Mouse (Mus musculus): ENCODE measurements at regions not wholly inside any gene's neighbourhood (a gene's known extent, or its start where the extent isn't known, plus 50 kb on each side); places are given as distances from the start of the nearest gene placed in this dataset.
A peak's percentile ranks its signal among the peaks of the same experiment; 100 is the strongest.

DNA sequence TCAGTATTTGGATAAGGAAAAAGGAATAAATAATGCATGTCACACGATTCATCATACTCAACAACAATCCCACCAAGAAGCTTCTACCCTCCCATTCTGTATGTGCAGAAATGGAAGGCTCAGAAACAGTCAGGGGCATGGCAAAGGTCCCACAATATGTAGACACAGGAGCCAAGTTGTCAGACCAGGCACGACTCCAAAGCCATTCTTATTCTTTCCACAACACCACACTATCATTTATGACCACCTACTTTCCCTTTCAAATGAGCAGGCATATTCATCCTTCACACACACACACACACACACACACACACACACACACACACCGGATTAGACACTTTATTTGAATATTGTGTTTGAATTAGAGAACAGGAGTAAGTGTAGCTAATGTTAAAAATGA, 232.0 kb downstream of the Rab28 start:
- no peak for DNase-seq

DNA sequence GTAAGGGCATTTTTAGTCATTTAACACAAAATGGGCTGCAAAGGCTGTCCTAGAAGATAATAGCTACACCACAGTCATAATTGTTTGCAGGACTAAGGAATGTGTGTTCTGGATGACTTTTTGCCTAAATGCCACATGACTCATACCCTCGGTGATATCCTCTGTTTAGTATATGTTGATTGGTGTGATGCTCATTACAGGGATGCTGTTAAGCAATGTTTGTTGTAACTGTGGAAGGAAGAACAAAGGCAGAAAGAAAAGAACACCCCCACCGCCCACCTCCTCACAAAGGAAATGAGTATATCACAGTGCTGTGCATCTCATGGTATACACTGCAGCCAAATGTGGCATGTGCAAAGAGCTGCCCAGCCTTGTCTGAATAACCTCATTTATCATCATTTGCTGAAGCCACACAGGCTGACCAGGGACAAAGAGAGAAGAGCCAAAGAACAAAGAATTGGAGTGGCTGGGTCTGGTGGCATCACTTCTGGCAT, 262.4 kb downstream of the Rab28 start:
- DNase-seq = no peak

DNA sequence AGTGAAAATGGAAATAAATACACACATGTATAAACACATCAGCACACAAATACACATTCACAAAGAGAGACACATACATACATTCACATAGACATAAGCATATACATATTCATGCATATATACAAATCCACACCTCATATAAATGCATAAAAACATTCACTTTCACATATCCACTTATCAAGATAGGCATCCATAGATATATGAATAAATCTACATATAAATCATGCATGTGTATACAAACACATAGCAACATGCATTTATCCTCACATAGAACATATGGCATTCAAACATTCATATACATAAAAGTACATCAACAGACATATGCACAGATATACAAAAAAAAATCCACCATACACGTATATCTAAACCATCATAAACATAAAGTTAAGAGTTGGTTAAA, 266.9 kb downstream of the Rab28 start:
- no peak for DNase-seq

DNA sequence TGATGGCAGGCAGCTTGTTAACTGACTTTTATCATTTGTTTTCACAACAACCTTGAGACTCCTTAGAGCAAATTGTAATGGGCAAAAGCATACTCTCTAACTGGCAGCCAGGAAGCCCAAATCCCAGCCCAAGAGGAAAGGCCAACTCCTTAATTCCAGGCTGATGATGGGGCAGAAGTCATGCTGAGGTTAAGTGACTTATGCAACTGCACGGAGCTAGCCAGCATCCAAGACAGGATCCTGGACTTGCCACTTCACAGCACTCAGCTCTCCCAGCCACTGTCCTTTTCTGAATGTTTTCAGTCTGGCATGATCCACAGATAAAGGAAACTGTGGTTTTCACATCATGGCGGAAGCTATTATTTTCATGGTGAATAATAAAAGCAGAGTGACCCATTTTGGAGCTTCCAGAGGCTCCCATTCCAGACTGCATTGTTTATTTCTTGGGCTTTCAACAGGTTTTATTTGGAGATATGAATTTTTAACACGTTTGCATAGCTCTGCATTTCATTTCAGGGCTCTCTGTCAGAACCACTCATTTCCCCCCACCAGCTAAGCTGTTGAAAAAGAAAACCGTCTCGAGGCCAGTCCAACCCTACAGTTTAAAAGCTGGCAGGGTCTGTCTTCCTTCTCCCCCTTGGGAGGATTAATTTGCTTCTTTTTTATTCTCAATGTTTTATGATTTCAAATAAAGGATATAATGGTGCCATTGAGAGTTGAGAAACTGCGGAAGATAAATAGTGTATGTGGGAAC, 288.7 kb downstream of the Rab28 start:
- no peak for DNase-seq

DNA sequence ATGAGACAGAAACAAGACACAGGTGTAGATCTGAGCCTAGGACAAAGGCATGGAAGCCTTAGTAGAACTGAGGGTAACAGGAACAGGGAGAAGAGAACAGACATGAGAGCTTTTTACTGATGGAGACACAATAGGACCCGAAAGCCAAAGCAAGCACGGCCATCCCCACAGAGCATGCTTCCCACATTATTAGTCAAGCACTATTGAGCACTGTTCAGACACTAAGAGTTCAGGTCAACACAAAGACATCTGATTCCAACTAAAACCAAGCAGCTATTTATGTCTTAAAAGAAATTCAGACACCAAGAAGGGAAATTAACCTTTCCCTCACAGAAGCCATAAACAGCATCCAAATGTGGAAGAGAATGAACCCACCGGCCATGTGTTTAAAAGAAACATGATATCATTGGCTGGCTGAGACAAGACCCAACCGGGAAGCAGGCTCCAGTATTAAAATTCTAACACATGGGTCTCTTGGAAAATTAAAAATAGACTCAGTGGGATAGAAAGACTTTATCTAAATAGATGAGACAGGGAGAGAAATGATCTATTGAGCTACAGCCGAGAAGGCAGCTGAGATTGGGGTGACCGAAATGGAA, 298.8 kb downstream of the Rab28 start:
- DNase-seq = no peak

DNA sequence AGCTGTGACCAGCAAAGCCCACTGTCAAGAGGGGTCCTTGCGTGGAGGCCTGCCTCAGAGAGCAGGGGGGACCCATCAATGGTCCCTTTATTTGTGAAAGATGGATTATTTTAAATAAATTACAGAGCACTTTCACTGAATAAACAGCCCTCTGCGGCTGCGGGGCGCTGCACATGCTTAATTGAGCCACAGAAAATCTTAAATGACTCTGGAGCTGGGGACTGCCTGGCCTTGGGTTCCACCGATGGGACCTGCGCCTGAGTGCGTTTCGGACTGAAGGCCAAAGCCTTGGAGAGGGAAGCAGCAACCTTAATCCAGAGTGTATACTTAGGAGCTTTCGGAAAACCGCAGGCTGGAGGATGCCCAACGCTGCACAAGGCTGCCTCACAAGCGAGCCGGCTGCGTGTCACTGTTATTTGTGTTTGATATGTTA, 315.1 kb downstream of the Rab28 start:
- DNase-seq = no peak

DNA sequence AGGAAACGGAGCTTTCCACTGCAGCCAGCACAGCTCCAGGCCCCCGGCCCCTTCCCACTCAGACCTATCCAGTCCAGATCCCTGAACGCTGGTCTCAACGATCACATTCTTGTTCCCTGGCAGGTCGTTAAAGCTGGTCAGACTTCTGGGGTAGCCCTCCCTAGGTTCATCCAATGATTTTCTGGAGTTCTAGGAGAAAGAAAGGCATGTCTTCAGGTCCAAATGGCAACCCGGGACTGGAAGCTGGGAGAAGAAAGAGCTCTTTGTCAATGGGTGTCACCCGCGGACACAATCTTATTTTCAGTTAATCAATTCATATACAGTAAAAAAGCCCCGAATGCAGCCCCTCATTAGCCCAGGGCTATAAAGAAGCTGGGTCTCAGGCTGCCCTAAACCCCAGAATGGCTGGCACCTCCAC, 315.8 kb downstream of the Rab28 start:
- DNase-seq = no peak

DNA sequence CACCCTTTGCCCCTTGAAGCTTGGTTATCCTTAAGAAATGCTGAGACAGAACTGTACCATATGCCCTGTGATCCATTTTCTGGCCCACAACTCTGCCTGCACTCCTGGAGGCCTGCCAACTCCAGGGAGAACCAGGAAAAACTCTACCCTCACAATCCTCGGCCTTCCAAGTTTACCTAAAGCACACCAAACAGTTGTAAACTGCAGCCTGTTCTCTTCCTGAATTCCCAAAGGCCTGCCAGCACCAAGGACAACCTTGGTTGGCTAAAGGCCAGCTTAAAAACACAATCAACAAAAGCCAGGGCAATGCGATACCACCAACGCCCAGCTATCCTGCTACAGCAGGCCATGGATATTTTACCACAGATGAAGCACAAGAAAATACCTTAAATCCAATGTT, 334.5 kb downstream of the Rab28 start:
- no peak for DNase-seq

DNA sequence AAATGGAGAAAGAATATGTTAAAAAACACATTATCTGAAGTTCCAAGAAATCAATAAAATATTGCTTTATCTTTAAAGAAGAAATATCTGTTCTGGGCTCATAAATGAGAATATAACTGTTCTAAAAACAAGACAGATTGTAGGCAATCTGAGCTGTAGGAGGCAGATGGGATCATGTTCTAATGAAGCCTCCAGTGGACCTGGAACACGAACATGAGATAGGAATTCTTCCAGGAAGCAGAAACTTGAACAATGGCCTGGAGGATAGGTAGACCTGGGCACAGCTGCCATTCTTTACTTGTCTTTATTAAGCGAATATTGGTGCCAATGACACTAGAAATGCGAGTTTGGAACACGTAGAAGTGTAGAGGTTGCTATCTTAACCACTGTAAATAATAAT, 336.5 kb downstream of the Rab28 start:
- no peak for DNase-seq

DNA sequence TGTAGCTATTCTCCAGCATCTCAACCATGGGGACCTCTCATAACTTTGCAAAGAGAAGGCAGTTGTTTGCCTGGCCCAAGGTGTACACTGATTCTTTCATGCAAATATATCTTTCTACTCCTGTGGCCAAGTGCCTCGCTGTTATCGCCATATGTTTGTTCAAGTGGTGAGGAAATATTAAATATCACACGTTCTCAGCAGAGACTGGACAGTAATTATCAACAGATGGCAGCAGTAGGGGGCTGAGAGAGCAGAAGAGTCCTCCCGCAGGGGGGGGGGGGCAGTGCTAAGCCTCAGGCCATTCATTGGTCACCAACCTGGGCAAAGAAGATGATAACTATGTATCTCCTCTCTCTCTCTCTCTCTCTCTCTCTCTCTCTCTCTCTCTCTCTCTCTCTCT, 337.6 kb downstream of the Rab28 start:
- no peak for DNase-seq

DNA sequence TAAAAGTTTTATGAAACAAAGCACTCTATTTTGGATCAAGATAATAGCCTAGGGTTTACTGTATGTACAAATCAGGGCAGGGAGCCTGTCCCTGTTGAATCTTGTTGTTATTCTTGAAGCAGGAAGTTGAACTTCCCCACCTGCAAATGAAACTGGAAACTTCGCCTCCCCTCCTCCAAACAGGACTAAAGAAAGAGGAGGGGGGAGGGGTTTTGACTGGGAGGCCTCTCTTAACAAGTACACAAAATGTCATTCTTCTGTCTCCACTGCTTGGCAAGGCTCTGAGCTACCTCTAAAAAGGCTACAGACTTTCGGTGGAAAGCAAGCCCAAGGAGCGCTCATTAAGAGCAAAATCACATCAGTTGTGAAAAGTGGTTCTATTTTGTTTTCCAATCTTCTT, 338.1 kb downstream of the Rab28 start:
- DNase-seq = no peak

DNA sequence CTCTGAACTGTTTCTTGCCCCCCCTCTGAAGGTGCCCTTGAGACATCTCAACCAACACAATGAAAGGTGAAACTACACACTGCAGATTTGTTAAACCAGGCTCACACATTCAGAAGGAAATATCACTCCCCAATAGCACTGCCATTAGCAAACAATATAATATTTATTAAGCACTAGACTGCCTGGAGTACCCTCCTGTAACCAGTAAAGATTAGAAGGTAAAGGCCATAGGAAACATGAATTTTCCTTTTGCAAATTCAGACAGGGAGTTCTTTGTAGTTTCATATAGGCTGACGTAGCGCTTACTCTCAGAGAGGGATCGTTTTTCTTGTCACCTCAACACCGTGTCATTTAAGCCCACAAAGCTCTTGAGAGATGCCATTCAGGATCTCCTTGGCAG, 342.1 kb downstream of the Rab28 start:
- no peak for DNase-seq

DNA sequence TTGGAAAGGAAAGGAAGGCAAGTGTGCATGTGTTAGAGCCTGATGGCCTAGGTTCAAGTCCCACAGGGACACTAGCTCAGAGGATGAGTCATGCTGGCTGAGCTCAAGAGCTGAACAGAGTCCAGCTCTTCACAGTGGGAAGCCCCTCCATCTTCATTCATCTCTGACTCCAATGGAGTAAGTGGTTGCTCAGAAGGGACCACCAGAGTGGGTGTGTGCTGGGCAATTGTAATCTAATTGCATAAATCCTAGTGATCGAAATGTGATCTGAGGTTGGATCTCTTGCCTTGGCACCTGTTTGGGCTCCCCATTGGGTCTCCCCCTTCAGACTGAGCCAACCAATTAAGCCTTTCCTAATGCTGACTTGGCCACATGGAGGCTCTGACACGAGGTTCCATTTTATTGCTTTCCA, 359.5 kb downstream of the Rab28 start:
- no peak for DNase-seq

DNA sequence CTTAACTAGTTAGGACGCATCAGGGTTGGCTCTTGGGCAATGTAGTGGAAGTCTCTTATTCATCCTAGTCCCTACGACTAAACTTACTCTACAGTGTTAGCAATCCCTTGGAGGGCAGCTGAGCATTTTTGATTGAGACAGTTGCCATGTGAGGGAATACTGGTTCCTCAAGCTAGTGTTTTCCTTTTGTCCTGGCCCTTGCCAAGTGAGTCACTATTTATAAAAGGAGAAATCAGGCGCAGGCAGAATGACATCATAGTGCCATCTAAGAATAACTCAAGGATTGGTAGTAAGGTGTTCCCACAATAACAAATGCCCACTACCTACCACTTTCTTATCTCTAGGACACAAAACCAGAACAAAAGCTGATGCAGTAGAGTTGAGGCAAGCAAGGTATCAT, 360.5 kb downstream of the Rab28 start:
- DNase-seq = no peak

DNA sequence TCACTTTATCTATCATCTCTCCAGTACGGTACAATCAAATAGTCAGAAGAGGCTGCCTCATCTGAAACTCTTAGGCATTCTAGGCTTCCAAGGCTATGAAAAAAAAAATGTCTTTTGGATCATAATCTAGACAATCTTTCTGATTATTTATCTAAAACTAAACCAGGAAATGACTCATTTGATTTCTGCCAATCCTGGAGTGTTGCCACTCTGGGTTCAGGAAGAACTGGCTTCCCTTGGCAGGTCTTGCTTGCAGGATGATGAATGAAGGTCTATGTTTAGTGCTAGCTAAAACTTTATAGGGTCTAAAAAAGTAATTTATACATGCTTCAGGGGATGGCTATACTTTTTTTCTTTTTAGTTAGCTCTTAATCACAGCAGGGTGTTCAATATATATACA, 367.4 kb downstream of the Rab28 start:
- DNase-seq = peak; percentile 17

DNA sequence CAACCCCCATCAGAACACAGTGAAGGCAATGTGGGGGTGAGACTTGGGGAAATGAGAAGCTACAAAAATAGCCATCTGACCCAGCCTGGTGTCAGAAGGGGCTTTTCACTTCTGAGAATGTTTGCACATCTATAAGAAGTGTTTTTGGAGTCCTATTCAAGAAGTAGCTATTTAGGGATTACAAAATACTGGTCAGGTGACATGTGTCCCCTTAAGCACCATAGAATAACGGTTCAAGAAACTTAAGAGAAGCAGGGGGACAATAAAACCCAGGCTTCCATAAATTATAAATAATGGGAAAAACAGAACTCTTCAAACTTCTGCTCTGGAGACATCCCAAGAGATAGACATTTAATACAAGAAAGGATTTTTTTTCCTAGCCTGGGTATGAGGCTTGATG, 411.5 kb downstream of the Rab28 start:
- DNase-seq = no peak

DNA sequence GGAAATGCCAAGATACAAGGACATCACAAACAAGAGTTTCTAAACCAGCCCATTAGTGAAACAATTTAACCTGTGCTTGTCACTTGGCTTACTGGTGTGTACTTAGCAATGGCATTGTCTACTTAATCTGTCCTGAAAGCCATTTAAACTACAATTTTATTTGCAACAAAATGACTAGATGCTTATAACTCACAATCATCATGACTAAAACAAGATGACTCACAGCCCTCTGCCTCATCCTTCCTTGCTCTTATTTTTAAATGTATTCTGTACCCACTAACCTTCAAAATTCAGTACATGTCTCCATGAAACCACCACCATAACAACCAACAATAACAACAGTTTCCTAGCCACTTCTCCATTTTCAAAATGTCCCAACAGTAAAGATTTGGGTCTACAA, 441.2 kb downstream of the Rab28 start:
- no peak for DNase-seq

DNA sequence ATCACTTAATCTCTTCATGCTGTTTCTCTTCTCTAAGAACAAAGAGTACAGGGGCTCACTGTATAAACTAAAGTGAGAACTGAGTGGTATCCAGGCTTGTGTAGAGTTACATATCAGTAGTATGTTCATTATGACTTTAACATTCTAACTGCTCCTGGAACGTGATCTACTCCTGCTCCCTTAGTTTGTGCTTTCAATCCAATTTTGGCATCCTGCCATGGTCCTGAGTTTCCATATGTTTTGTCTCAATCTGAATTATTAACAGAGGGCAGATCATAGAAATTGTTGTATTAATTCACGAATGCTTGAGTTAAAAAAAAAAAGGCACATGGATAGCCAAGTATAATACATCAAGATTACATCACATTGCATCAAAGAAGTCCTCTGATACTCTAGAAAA, 441.6 kb downstream of the Rab28 start:
- no peak for DNase-seq

DNA sequence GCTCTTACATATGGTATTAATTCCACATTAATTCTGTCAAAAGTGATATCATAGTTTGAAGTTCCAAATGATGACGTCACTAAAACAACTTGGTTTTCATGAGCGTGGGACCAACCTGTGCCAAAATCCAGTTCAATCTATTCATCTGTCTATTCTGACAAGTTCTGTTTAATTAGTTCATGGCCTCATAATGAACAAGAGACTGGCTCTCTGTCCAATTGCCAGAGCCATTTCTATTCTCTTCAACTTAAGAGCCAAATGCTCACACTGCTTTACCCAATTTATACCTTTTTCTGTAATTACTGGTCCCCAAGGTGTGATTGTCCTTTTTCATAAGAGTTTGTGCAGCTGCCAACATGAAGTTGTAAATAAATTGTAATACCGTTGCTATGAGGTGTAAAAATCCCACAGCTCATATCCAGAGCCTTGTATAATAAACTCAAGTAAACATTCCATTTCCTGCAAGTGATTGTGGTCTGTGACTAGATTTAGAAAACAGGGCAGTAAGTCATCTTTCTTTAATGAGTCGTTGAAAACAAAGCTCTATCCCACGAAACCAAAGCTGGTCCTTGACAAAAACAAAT, 446.2 kb downstream of the Rab28 start:
- DNase-seq = no peak

All from lung, postnatal 10 days (tissue).